Mouse (Mus musculus): ENCODE measurements around the gene Gcc2.
"Not testable (repeated sequence)": the region's sequence is repeated elsewhere in the genome, so short reads cannot be mapped to it uniquely, and the experiment has no call there.

DNA sequence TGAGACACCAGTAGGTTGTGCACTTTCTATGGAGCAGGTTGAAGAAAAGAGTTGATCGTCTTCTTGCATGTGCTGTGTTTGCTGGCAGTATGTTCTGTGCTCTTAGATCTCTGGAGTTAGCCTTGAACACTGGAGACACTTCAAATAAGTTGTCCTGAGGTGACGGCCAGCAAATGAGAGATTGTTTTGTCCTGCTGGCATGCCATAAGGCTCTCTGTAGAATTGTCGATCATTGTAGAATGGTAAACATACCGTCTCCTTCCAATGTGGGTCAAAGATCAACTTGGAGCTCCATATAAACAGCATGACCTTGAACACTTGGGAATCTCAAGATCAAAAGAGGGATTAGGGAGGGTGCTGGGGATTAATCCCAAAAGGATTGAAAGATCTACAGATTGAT is 28.9 kb upstream of the Gcc2 start:
- not testable (repeated sequence) for TF ChIP-seq POLR2A (IDR thresholded peaks at IDR 0.05; ENCODE audit: borderline replicate concordance, extremely low read depth, low read depth, low read length); CTCF (IDR thresholded peaks at IDR 0.05; ENCODE audit: insufficient read depth, low read length)

Data from lung, adult 2 months (tissue).